Mouse (Mus musculus) heart, postnatal 10 days (tissue): ENCODE results near the gene Krt80. TPM values are rescaled to one million over a fixed set of nuclear protein-coding genes. Genes with fewer than 3 reads are reported as not detected.
"Not testable (repeated sequence)": the region's sequence is repeated elsewhere in the genome, so short reads cannot be mapped to it uniquely, and the experiment has no call there.

Source experiments
- DNase-seq, 2 experiments: peaks; one replicate each; pipeline ENCODE4 v3.0.0; 2021
- intact Hi-C: fragments of 180-260 bp; cut with DNase I; formaldehyde crosslinking; loops from one replicate; pipeline ENCODE4 v1.15.1; 2025
- total RNA-seq, 2 experiments: library from RNA; stranded (reverse); gene quantifications; 2 replicates each; pipeline ENCODE4 v1.2.3; 2021

Krt80 gene
- total RNA-seq, 2 experiments from 2014 or later: 1.7 to 2.2 TPM

GRCm38 (mm10) chr15:101352706-101353465 is 17.1 kb downstream of the Krt80 start:
- intact Hi-C loops: no loop called here
- no peak for DNase-seq

- intact Hi-C loops: no loop called here
- no peak for DNase-seq
Observed at GRCm38 (mm10) chr15:101352047-101352446, 17.9 kb downstream of the Krt80 start.

GRCm38 (mm10) chr15:101341797-101342515 is 28.0 kb downstream of the Krt80 start:
- intact Hi-C loops: loop anchor here (2.0 kb wide), 2 partner anchors 79 to 179 kb away; no protein-coding TSS in a partner anchor

GRCm38 (mm10) chr15:101339537-101339936 is 30.4 kb downstream of the Krt80 start:
- peak; percentile 88 to 93 for DNase-seq
- intact Hi-C loops: loop anchor here (1.0 to 10.0 kb wide), 5 partner anchors 47 to 728 kb away; no protein-coding TSS in a partner anchor

More at GRCm38 (mm10) chr15:101341797-101342515, 28.0 kb downstream of the Krt80 start:
- DNase-seq: peak; percentile 65 to 74

- DNase-seq: peak; percentile 46 to 52
- intact Hi-C loops: loop anchor here (2.0 to 10.0 kb wide), 4 partner anchors 48 to 729 kb away; no protein-coding TSS in a partner anchor
Observed at GRCm38 (mm10) chr15:101338359-101338758, 31.6 kb downstream of the Krt80 start.

GRCm38 (mm10) chr15:101336474-101337174 is 33.3 kb downstream of the Krt80 start:
- peak in 1 of 2 experiments; percentile 21 for DNase-seq
- intact Hi-C loops: loop anchor here (5.0 to 10.0 kb wide), 2 partner anchors 368 to 731 kb away; no protein-coding TSS in a partner anchor

GRCm38 (mm10) chr15:101333648-101334047 is 36.3 kb downstream of the Krt80 start:
- intact Hi-C loops: loop anchor here (10.0 kb wide), 1 partner anchor 371 kb away; no protein-coding TSS in a partner anchor

GRCm38 (mm10) chr15:101333165-101333564 is 36.8 kb downstream of the Krt80 start:
- DNase-seq: no peak
- intact Hi-C loops: loop anchor here (10.0 kb wide), 1 partner anchor 372 kb away; no protein-coding TSS in a partner anchor

More at GRCm38 (mm10) chr15:101333648-101334047, 36.3 kb downstream of the Krt80 start:
- DNase-seq: no peak

GRCm38 (mm10) chr15:101332370-101332769 is 37.6 kb downstream of the Krt80 start:
- intact Hi-C loops: loop anchor here (10.0 kb wide), 1 partner anchor 372 kb away; no protein-coding TSS in a partner anchor
- no peak for DNase-seq

- intact Hi-C loops: loop anchor here (10.0 kb wide), 1 partner anchor 374 kb away; no protein-coding TSS in a partner anchor
- no peak for DNase-seq
Observed at GRCm38 (mm10) chr15:101331090-101331489, 38.9 kb downstream of the Krt80 start.

- intact Hi-C loops: no loop called here
Observed at GRCm38 (mm10) chr15:101329564-101329892, 40.4 kb downstream of the Krt80 start.

GRCm38 (mm10) chr15:101328876-101329563 is 40.9 kb downstream of the Krt80 start:
- peak in 1 of 2 experiments; percentile 37 for DNase-seq
- intact Hi-C loops: no loop called here

More at GRCm38 (mm10) chr15:101329564-101329892, 40.4 kb downstream of the Krt80 start:
- DNase-seq: no peak

GRCm38 (mm10) chr15:101327282-101327681 is 42.7 kb downstream of the Krt80 start:
- intact Hi-C loops: loop anchor here (2.0 kb wide), 1 partner anchor 658 kb away; no protein-coding TSS in a partner anchor
- DNase-seq: peak; percentile 86 to 95

GRCm38 (mm10) chr15:101325991-101326534 is 43.9 kb downstream of the Krt80 start:
- intact Hi-C loops: loop anchor here (2.0 kb wide), 1 partner anchor 659 kb away; no protein-coding TSS in a partner anchor
- DNase-seq: no peak

- intact Hi-C loops, DNase-seq: not testable (repeated sequence)
Observed at GRCm38 (mm10) chr15:101324409-101324808, 45.6 kb downstream of the Krt80 start.

- intact Hi-C loops: no loop called here
- DNase-seq: no peak
Observed at GRCm38 (mm10) chr15:101323511-101323910, 46.5 kb downstream of the Krt80 start.

- intact Hi-C loops: no loop called here
- DNase-seq: no peak
Observed at GRCm38 (mm10) chr15:101322640-101323039, 47.3 kb downstream of the Krt80 start.

- intact Hi-C loops: no loop called here
- no peak for DNase-seq
Observed at GRCm38 (mm10) chr15:101322106-101322505, 47.9 kb downstream of the Krt80 start.

- intact Hi-C loops: no loop called here
Observed at GRCm38 (mm10) chr15:101321126-101321525, 48.8 kb downstream of the Krt80 start.

More at GRCm38 (mm10) chr15:101321126-101321525, 48.8 kb downstream of the Krt80 start:
- DNase-seq: no peak
